Mouse (Mus musculus) Patski (cell line): Measurements from ENCODE around the gene Amdhd2. TPM values are rescaled to one million over a fixed set of nuclear protein-coding genes. Genes with fewer than 3 reads are reported as not detected.

ENCODE experiments used
- ATAC-seq: fragments of 100-300 bp; one replicate; pipeline ENCODE4 v1.8.0; 2021
- CTCF ChIA-PET: fragments of 350-600 bp; sonication (Branson Sonifier 250); formaldehyde crosslinking; loops from one replicate; lab custom pipeline; 2022; ENCODE audit warnings: inconsistent platforms; lab: Charles Lee
- POLR2A ChIA-PET: fragments of 350-600 bp; sonication (Branson Sonifier 250); formaldehyde crosslinking; loops from one replicate; lab custom pipeline; 2022; ENCODE audit warnings: antibody characterized with exemption, inconsistent platforms; lab: Charles Lee
- DNase-seq: peaks from one replicate; pipeline ENCODE4 v3.0.0-alpha.2; 2011; ENCODE audit warnings: low read depth, low spot score
- H3K27me3 ChIP-seq: fragments of 371-371 bp; one replicate; pipeline ENCODE4 v1.5.1; 2021
- CTCF ChIP-seq: fragments of 100-300 bp; IDR thresholded peaks from one replicate; pipeline ENCODE4 v1.5.1; 2021
- in situ Hi-C: fragments of 300-500 bp; cut with MboI; formaldehyde crosslinking; loops from 3 replicates; pipeline ENCODE4 v1.11.1; 2018; ENCODE audit warnings: low pct_unique_long_range_greater_than_20kb, mixed read lengths
- polyA plus RNA-seq: library from polyadenylated mRNA; unstranded; gene quantifications from one replicate; pipeline ENCODE4 v1.2.3, GENCODE M21; 2021

Gene Amdhd2
- polyA plus RNA-seq, 1 experiment from 2014 or later = 69.3 TPM

DNA sequence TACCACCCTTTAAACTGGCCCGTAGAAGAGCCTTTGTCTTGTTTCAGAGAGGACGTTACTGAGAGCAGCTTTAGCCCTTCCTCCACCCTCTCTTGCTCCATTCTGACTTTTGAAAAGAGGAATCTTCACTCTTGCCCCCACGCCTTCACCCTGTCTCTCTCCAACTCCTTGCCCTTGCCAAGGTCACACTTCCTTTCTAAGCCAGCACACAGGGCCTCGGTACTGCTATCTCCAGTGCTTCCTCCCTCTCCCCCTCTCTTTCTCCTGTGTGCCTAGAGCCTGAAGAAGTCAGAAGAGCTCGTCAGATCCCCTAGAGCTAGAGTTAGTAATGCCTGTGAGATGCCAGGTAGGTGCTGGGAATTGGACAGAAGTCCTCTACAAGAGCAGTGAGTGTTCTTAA lies 7.2 kb upstream of the Amdhd2 start:
- ChIA-PET POLR2A (interaction anchor here (1.1 kb wide), 1 partner anchor 17 kb away, joined by 3 read pairs; no protein-coding TSS in a partner anchor), CTCF (interaction anchor here (1.2 kb wide), 1 partner anchor 9 kb away, joined by 3 read pairs; no protein-coding TSS in a partner anchor)
- no peak for ATAC-seq
- DNase-seq = no peak
- TF ChIP-seq CTCF = no peak
- in situ Hi-C loops = loop anchor here (10.0 kb wide), 1 partner anchor 214 kb away; no protein-coding TSS in a partner anchor
- H3K27me3 ChIP-seq = no peaks in the 10 kb centered on the region

DNA sequence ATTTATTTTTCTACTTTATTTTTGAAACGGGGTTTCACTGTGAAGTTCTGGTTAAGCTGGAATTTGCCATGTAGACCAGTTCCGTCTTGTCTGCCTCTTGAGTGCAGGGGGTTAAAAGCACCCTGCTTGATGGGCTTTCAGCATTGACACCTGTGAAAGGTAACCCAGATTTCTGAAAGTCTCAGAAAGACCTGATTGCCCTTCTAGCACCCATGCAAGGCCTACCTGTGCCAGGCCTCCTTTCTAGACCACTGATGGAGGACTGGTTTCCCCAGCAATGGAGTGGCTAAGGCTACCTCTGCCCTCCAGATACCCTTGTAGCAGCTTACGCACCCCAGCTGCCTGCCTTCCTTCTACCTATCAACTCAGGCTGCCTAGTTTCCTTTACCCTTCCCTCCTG lies 6.6 kb upstream of the Amdhd2 start:
- no peak for TF ChIP-seq CTCF
- DNase-seq (no peak), ATAC-seq (no peak)
- H3K27me3 ChIP-seq = no peaks in the 10 kb centered on the region
- in situ Hi-C loops = loop anchor here (10.0 kb wide), 1 partner anchor 215 kb away; no protein-coding TSS in a partner anchor
- CTCF ChIA-PET = no interaction called here
- POLR2A ChIA-PET = interaction anchor here (0.8 to 1.1 kb wide), 2 partner anchors 16 to 53 kb away, joined by 3 read pairs; no protein-coding TSS in a partner anchor

DNA sequence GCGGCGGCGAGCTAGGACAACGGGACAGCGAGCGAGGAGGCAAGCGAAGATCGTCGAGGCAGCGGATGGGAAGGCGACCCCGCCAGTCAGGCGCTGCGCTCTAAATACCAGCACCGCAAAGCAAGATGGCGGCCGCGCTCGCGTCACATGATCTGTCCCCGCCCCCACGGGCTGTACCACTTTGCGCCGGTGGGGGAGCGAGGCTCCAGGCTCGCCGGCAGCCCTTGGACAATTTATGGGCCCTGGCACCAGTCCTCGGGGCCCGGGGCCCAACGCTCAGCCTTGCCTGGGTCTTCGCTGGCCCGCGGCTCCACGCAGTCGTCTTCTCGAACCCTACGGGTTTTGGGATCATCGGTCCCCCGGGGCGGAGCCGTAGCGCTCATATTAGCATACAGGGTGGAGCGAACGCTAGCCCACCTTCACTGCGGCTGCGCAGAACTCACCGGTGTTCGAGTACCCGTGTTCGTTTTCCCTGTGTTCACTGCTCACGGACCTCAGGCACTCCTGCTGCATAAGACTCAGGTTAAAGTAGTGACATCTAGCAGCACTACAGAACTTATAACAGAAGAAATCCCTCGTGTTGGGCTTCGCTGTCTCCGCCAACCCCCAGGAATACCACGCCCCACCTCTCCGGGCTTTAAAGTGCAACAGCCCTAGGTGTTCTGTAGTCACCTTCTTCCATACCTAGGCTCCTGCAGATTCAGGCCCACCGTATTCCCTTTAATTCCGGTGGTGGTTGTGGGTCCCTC lies 5.9 kb upstream of the Amdhd2 start, which contains the start of gene Atp6v0c:
TSS of gene Atp6v0c (minus strand) at position 386 of the 749 bp plus-strand sequence.
- no peak for TF ChIP-seq CTCF
- DNase-seq = peak; percentile 76
- POLR2A ChIA-PET = interaction anchor here (0.6 to 1.5 kb wide), 6 partner anchors 16 to 240 kb away, joined by 3 to 6 read pairs (median 3); no protein-coding TSS in a partner anchor
- ATAC-seq = peak; percentile 73
- CTCF ChIA-PET = no interaction called here
- in situ Hi-C loops = loop anchor here (10.0 kb wide), 1 partner anchor 215 kb away; no protein-coding TSS in a partner anchor
- no peaks in the 10 kb centered on the region for H3K27me3 ChIP-seq

DNA sequence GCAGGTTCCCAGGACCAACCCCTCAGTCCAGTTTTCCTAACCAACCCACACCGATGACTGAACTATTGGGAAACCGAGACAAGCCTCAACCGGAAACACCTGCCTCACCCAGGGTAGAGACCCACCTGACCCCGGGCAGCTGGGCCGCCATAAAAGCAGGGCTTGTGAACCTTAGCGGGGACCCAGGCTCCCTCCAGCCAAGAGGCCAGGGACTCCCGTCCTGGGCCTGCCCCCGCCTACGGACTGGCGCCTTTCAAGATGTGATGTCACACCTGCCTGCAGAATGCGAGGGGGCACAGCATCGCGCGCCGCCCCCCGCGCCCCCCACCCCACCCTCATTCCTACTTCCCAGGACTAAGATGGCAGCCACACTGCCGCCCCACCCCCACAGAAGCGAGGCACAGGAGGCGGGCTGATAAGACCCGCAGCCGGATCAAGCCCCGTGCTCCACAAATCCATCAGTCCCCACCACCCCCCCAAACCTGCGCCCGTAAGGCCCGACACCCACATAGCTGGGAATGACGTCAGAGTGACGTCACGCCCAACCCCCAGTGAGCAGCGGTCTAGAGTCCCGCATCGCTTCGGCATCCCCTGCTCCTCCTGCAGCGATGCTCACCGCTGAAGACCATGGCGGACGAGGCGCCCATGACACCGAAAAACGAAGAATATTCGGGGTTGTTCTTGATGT lies 5.2 kb upstream of the Amdhd2 start:
- peak; percentile 32 for ATAC-seq

DNA sequence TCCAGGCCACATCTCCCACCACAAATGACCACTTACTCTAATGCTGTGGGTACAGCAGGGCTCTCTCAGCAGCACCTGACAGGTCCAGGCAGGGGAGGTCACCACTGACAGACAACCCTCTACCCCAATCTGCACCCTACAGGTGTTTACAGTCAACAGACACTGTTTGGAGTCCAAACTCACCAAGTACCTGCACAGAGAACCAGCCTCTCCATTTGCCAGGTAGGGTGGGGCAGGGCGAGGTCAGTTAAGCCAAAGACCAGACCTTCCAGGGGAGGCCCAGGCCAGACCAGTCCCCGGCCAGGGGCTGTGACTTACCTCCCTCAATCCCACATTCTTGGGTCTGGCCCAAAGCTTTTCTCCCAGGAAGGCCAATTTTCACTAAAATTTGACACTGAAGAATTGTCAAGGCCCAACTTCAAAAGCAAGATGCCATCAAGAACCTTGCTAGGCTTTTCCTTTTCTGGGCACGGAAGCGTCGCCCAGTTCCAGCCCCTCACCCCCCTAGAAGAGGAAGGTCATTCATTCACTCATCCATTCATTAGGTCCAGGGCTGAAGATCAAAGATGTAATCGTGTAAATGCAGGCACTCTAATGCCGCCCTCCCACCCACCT lies 4.4 kb upstream of the Amdhd2 start:
- ChIA-PET CTCF (interaction anchor here (0.7 to 1.2 kb wide), 2 partner anchors 15 kb away, joined by 3 read pairs; no protein-coding TSS in a partner anchor), POLR2A (interaction anchor here (1.5 kb wide), 1 partner anchor 15 kb away, joined by 6 read pairs; no protein-coding TSS in a partner anchor)
- ATAC-seq (no peak), DNase-seq (no peak)
- in situ Hi-C loops = no loop called here
- H3K27me3 ChIP-seq = no peaks in the 10 kb centered on the region
- TF ChIP-seq CTCF = no peak

More for the DNA sequence above, 5.2 kb upstream of the Amdhd2 start:
- no peaks in the 10 kb centered on the region for H3K27me3 ChIP-seq
- ChIA-PET CTCF (interaction anchor here (1.2 kb wide), 1 partner anchor 16 kb away, joined by 3 read pairs; no protein-coding TSS in a partner anchor), POLR2A (interaction anchor here (0.6 to 1.5 kb wide), 4 partner anchors 15 to 240 kb away, joined by 3 to 6 read pairs (median 3); no protein-coding TSS in a partner anchor)
- no peak for TF ChIP-seq CTCF
- no peak for DNase-seq
- in situ Hi-C loops = no loop called here

DNA sequence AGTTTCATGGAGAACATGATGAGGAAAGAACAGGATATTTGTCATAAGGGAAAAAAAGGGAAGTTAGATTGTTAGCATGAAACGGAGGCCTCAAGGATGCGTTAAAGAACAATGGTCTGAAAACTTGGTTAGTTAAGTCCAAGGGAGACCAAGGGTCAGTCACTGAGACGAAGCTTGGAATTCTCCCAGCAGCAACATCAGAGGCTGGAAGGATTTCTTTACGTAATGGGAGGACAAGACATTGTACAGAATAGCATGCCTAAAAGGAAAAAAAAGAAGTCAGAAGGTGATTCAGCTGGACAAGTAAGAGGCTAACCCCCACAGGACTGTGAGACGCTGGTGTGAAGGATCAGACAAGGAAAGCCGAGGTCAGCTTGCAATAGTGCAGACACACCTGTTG lies 3.6 kb upstream of the Amdhd2 start:
- ATAC-seq (no peak), DNase-seq (no peak)
- in situ Hi-C loops = no loop called here
- ChIA-PET CTCF (interaction anchor here (0.7 kb wide), 1 partner anchor 14 kb away, joined by 3 read pairs; no protein-coding TSS in a partner anchor), POLR2A (no interaction called here)
- no peak for TF ChIP-seq CTCF
- no peaks in the 10 kb centered on the region for H3K27me3 ChIP-seq

DNA sequence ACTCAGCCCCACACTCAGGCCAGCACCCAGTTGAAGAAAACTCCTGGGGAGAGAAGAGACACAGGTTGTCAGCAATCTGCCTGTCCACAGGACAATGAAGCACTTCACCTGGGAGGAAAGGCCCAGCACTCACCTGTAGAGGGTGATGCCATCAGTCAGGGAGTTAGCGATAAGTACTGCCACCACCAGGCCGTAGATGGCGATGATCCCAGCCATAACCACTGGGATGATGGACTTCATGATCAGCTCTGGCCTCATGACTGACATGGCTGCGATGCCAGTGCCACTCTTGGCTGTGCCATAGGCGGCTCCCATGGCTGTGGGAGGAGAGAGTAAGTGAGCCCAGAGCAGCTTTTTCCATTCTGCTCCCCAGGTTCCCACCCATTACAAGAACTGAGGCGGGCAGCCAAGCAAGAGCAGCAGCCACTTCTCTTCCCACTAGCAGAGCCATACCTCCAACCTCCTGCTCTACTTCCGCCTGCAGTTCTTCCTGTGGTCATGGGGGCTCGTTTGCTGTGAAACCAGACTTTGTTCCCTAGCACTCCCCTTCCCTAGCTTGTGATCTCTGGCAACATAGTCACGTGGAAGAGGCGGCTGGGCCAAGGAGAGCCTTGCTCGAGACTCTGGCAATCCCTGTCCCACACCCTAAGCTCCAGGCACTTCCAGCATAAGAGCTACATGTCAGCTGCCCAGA lies 1.1 kb upstream of the Amdhd2 start:
- CTCF ChIA-PET = interaction anchor here (1.0 kb wide), 1 partner anchor 12 kb away, joined by 3 read pairs; no protein-coding TSS in a partner anchor
- in situ Hi-C loops = no loop called here
- no peak for ATAC-seq
- H3K27me3 ChIP-seq = no peaks in the 10 kb centered on the region
- TF ChIP-seq CTCF = no peak
- no peak for DNase-seq
- POLR2A ChIA-PET = no interaction called here

DNA sequence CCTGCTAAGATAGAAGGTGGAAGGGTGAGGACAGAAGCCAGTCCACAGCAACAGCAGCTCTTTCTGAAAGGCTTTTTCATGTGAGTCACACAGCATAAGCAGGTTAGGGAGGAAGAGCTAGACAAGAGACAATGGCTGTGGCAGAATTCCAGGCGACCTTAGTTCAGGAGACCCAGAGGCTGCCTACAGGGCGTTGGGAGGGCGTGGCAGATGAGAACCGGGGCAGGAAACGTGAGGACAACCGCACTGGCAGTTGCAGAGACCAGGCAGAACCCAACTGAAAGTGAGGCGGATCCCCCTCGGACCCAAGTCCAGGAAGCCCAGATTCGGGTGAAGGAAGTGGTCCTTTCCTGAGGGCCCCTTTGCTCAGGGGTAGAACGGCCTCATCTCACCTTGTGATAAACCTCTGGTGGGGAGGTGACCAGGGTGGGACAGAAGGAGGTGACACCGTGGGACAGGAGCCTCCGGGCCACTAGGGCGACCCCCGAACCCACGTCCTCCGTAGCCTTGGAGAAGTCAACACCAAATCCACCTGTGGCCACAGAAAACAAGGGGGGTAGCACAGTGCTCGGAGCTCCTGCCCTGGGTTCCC lies 886 bp downstream of the Amdhd2 start:
- DNase-seq (no peak), ATAC-seq (no peak)
- ChIA-PET CTCF (interaction anchor here (1.4 to 3.4 kb wide), 2 partner anchors 11 kb away, joined by 5 to 11 read pairs; partner anchors contain the start of gene Pdpk1), POLR2A (interaction anchor here (1.5 kb wide), 1 partner anchor 10 kb away, joined by 16 read pairs; no protein-coding TSS in a partner anchor)
- H3K27me3 ChIP-seq = no peaks in the 10 kb centered on the region
- no peak for TF ChIP-seq CTCF
- in situ Hi-C loops = no loop called here

DNA sequence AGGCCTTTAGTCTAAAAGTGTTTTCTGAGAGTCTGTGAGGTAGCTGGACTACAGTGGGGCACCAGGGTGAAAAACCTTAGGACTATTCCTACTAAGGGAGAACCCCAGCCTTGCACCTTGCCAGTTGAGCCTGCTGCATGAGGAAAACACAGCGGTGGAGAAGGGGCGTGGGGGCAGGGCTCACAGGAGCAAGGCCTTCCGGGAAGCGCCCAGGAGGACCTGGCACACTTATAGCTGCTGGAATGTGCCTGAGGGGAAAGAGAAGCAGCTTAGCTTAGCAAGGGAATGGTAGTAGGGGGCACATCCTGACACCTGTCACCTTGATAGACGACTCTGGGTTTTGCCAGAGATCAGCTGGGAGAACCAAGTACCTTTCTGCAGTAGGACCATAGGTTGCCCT lies 2.1 kb downstream of the Amdhd2 start:
- POLR2A ChIA-PET = no interaction called here
- in situ Hi-C loops = no loop called here
- CTCF ChIA-PET = interaction anchor here (3.4 kb wide), 1 partner anchor 10 kb away, joined by 11 read pairs; the partner anchor contains the start of gene Pdpk1
- H3K27me3 ChIP-seq = no peaks in the 10 kb centered on the region
- DNase-seq (no peak), ATAC-seq (no peak)
- TF ChIP-seq CTCF = no peak
